Mouse (Mus musculus) myocyte (in vitro differentiated cells): ENCODE measurements around the gene Lyrm1. TPM values are rescaled to one million over a fixed set of nuclear protein-coding genes. Genes with fewer than 3 reads are reported as not detected.
A peak's percentile ranks its signal among the peaks of the same experiment; 100 is the strongest.

ENCODE experiments used
- H3K27me3 ChIP-seq: one replicate; pipeline ENCODE4 v1.6.1; 2011; ENCODE audit not compliant: control insufficient read depth, insufficient read depth, insufficient read length
- H3K36me3 ChIP-seq: one replicate; pipeline ENCODE4 v1.6.1; 2011; ENCODE audit not compliant: control insufficient read depth, insufficient read depth
- H3K4me2 ChIP-seq: one replicate; pipeline ENCODE4 v1.6.1; 2011; ENCODE audit warnings: low read depth, control low read depth
- H3K4me3 ChIP-seq: one replicate; pipeline ENCODE4 v1.5.1; 2011; ENCODE audit warnings: mild to moderate bottlenecking, control low read depth, moderate library complexity
- H3K79me2 ChIP-seq: one replicate; pipeline ENCODE4 v1.6.1; 2011; ENCODE audit not compliant: control insufficient read depth, insufficient read depth
- H3ac ChIP-seq: one replicate; pipeline ENCODE4 v1.6.1; 2011; ENCODE audit not compliant: control insufficient read depth, insufficient read length
- CEBPB ChIP-seq: IDR thresholded peaks from 2 replicates; pipeline ENCODE4 v1.6.1; 2011; ENCODE audit warnings: mild to moderate bottlenecking, moderate library complexity; ENCODE audit not compliant: poor library complexity, insufficient read depth, severe bottlenecking
- E2F4 ChIP-seq: IDR thresholded peaks from one replicate; pipeline ENCODE4 v1.6.1; 2011; ENCODE audit warnings: mild to moderate bottlenecking, control low read depth, moderate library complexity; ENCODE audit not compliant: insufficient read depth
- MAX ChIP-seq: IDR thresholded peaks from one replicate; pipeline ENCODE4 v1.6.1; 2011; ENCODE audit warnings: low read depth, mild to moderate bottlenecking, control low read depth
- MYOD1 ChIP-seq, 3 experiments: IDR thresholded peaks; one replicate each; pipeline ENCODE4 v1.6.1; 2011; ENCODE audit warnings: control low read depth in 2 of 3, low read depth in 2 of 3, mild to moderate bottlenecking in 2 of 3, moderate library complexity in 1 of 3; ENCODE audit not compliant: insufficient read length in 2 of 3, control insufficient read depth in 1 of 3
- MYOG ChIP-seq, 3 experiments: IDR thresholded peaks; one replicate each; pipeline ENCODE4 v1.6.1; 2011; ENCODE audit warnings: control low read depth in 2 of 3, low read depth in 2 of 3, mild to moderate bottlenecking in 2 of 3; ENCODE audit not compliant: insufficient read length in 2 of 3, control insufficient read depth in 1 of 3, insufficient read depth in 1 of 3
- POLR2A ChIP-seq: IDR thresholded peaks from one replicate; pipeline ENCODE4 v1.6.1; 2011; ENCODE audit warnings: low read depth, mild to moderate bottlenecking, control low read depth, moderate library complexity; ENCODE audit not compliant: insufficient read length
- POLR2AphosphoS2 ChIP-seq: IDR thresholded peaks from one replicate; pipeline ENCODE4 v1.6.1; 2011; ENCODE audit warnings: low read depth, control low read depth; ENCODE audit not compliant: insufficient read length
- REST ChIP-seq: IDR thresholded peaks from one replicate; pipeline ENCODE4 v1.6.1; 2011; ENCODE audit warnings: mild to moderate bottlenecking, control low read depth, moderate library complexity; ENCODE audit not compliant: insufficient read depth, insufficient read length
- SRF ChIP-seq: IDR thresholded peaks from one replicate; pipeline ENCODE4 v1.6.1; 2011; ENCODE audit warnings: low read depth; ENCODE audit not compliant: control insufficient read depth, insufficient read length
- TCF12 ChIP-seq: IDR thresholded peaks from one replicate; pipeline ENCODE4 v1.6.1; 2011; ENCODE audit warnings: mild to moderate bottlenecking, control low read depth; ENCODE audit not compliant: poor library complexity, insufficient read depth, severe bottlenecking
- TCF3 ChIP-seq: IDR thresholded peaks from one replicate; pipeline ENCODE4 v1.6.1; 2011; ENCODE audit warnings: low read depth, control low read depth; ENCODE audit not compliant: insufficient read length
- USF1 ChIP-seq: IDR thresholded peaks from one replicate; pipeline ENCODE4 v1.6.1; 2011; ENCODE audit warnings: low read depth, mild to moderate bottlenecking, control low read depth, moderate library complexity
- polyA plus RNA-seq: library from polyadenylated mRNA; unstranded; fragments of >200 nt; fragmentation: generic; extraction: Trizol; gene quantifications from one replicate; pipeline ENCODE4 v1.2.1, GENCODE M21; 2012; ENCODE audit warnings: missing spikeins

Gene Lyrm1
- polyA plus RNA-seq, 1 experiment = 5.2 TPM

- no peaks in the 10 kb centered on the region for H3K36me3 ChIP-seq
- TF ChIP-seq USF1 = no peak
- TF ChIP-seq TCF12 = no peak
- no peak for TF ChIP-seq SRF
- TF ChIP-seq POLR2A = no peak
- TF ChIP-seq MYOD1 (IDR thresholded peaks at IDR 0.05; ENCODE audit: control insufficient read depth in 1 of 3, insufficient read length in 2 of 3, low read depth in 2 of 3) = no peak
- no peak for TF ChIP-seq TCF3
- no peak for TF ChIP-seq MYOG (IDR thresholded peaks at IDR 0.05; ENCODE audit: control insufficient read depth in 1 of 3, insufficient read depth in 1 of 3, insufficient read length in 2 of 3, low read depth in 2 of 3)
- H3K79me2 ChIP-seq = no peaks in the 10 kb centered on the region
Observed at GRCm38 (mm10) chr7:119969320-119969719, 73.7 kb downstream of the Lyrm1 start.

GRCm38 (mm10) chr7:119974214-119974613 lies 78.6 kb downstream of the Lyrm1 start:
- no peak overlapping the region for H3ac ChIP-seq
- no peak for TF ChIP-seq USF1
- TF ChIP-seq SRF = no peak
- TF ChIP-seq TCF3 = no peak
- TF ChIP-seq REST = no peak
- no peak for TF ChIP-seq MYOG (IDR thresholded peaks at IDR 0.05; ENCODE audit: control insufficient read depth in 1 of 3, insufficient read depth in 1 of 3, insufficient read length in 2 of 3, low read depth in 2 of 3)

More at GRCm38 (mm10) chr7:119969320-119969719, 73.7 kb downstream of the Lyrm1 start:
- H3K4me2 ChIP-seq = no peak overlapping the region
- no peak overlapping the region for H3K4me3 ChIP-seq
- no peak overlapping the region for H3ac ChIP-seq
- no peaks in the 10 kb centered on the region for H3K27me3 ChIP-seq

GRCm38 (mm10) chr7:119976256-119976655 lies 80.6 kb downstream of the Lyrm1 start:
- Histone ChIP-seq H3ac (no peak overlapping the region), H3K27me3 (no peaks in the 10 kb centered on the region), H3K4me3 (no peak overlapping the region), H3K79me2 (no peaks in the 10 kb centered on the region), H3K36me3 (no peaks in the 10 kb centered on the region), H3K4me2 (no peak overlapping the region)
- no peak for TF ChIP-seq TCF3
- TF ChIP-seq SRF = no peak
- TF ChIP-seq CEBPB = no peak

More at GRCm38 (mm10) chr7:119974214-119974613, 78.6 kb downstream of the Lyrm1 start:
- H3K4me3 ChIP-seq = no peak overlapping the region
- H3K4me2 ChIP-seq = peak overlapping the region; percentile 53
- H3K27me3 ChIP-seq = no peaks in the 10 kb centered on the region
- H3K36me3 ChIP-seq = no peaks in the 10 kb centered on the region
- no peaks in the 10 kb centered on the region for H3K79me2 ChIP-seq

- TF ChIP-seq SRF (no peak), USF1 (no peak), MYOD1 (IDR thresholded peaks at IDR 0.05; ENCODE audit: control insufficient read depth in 1 of 3, insufficient read length in 2 of 3, low read depth in 2 of 3) (no peak), POLR2A (no peak), POLR2AphosphoS2 (no peak), E2F4 (no peak), TCF3 (no peak), REST (no peak), MYOG (IDR thresholded peaks at IDR 0.05; ENCODE audit: control insufficient read depth in 1 of 3, insufficient read depth in 1 of 3, insufficient read length in 2 of 3, low read depth in 2 of 3) (no peak), MAX (no peak), TCF12 (no peak), CEBPB (no peak)
- Histone ChIP-seq H3K4me3 (no peak overlapping the region), H3K36me3 (no peaks in the 10 kb centered on the region), H3ac (no peak overlapping the region), H3K79me2 (no peaks in the 10 kb centered on the region), H3K4me2 (no peak overlapping the region), H3K27me3 (no peaks in the 10 kb centered on the region)
Observed at GRCm38 (mm10) chr7:119977574-119977973, 81.9 kb downstream of the Lyrm1 start.

- TF ChIP-seq POLR2A (no peak), SRF (no peak), MYOG (IDR thresholded peaks at IDR 0.05; ENCODE audit: control insufficient read depth in 1 of 3, insufficient read depth in 1 of 3, insufficient read length in 2 of 3, low read depth in 2 of 3) (no peak), POLR2AphosphoS2 (no peak), CEBPB (no peak), E2F4 (no peak), REST (no peak), USF1 (no peak), TCF12 (no peak), TCF3 (no peak), MYOD1 (IDR thresholded peaks at IDR 0.05; ENCODE audit: control insufficient read depth in 1 of 3, insufficient read length in 2 of 3, low read depth in 2 of 3) (no peak), MAX (no peak)
- Histone ChIP-seq H3K4me2 (no peak overlapping the region), H3K36me3 (no peaks in the 10 kb centered on the region), H3K4me3 (no peak overlapping the region), H3K79me2 (no peaks in the 10 kb centered on the region), H3K27me3 (no peaks in the 10 kb centered on the region), H3ac (no peak overlapping the region)
Observed at GRCm38 (mm10) chr7:119978576-119978975, 82.9 kb downstream of the Lyrm1 start.

GRCm38 (mm10) chr7:119980170-119980569 lies 84.5 kb downstream of the Lyrm1 start:
- no peak overlapping the region for H3K4me2 ChIP-seq
- H3K27me3 ChIP-seq = no peaks in the 10 kb centered on the region
- no peaks in the 10 kb centered on the region for H3K36me3 ChIP-seq
- H3K4me3 ChIP-seq = no peak overlapping the region
- no peak overlapping the region for H3ac ChIP-seq
- TF ChIP-seq POLR2A (no peak), USF1 (no peak), E2F4 (no peak), MYOD1 (IDR thresholded peaks at IDR 0.05; ENCODE audit: control insufficient read depth in 1 of 3, insufficient read length in 2 of 3, low read depth in 2 of 3) (no peak), MYOG (IDR thresholded peaks at IDR 0.05; ENCODE audit: control insufficient read depth in 1 of 3, insufficient read depth in 1 of 3, insufficient read length in 2 of 3, low read depth in 2 of 3) (no peak), MAX (no peak), TCF12 (no peak)
- H3K79me2 ChIP-seq = no peaks in the 10 kb centered on the region
